Mouse (Mus musculus): ENCODE results near the gene Trim45.
A peak's percentile ranks its signal among the peaks of the same experiment; 100 is the strongest.

The Trim45 gene

DNA sequence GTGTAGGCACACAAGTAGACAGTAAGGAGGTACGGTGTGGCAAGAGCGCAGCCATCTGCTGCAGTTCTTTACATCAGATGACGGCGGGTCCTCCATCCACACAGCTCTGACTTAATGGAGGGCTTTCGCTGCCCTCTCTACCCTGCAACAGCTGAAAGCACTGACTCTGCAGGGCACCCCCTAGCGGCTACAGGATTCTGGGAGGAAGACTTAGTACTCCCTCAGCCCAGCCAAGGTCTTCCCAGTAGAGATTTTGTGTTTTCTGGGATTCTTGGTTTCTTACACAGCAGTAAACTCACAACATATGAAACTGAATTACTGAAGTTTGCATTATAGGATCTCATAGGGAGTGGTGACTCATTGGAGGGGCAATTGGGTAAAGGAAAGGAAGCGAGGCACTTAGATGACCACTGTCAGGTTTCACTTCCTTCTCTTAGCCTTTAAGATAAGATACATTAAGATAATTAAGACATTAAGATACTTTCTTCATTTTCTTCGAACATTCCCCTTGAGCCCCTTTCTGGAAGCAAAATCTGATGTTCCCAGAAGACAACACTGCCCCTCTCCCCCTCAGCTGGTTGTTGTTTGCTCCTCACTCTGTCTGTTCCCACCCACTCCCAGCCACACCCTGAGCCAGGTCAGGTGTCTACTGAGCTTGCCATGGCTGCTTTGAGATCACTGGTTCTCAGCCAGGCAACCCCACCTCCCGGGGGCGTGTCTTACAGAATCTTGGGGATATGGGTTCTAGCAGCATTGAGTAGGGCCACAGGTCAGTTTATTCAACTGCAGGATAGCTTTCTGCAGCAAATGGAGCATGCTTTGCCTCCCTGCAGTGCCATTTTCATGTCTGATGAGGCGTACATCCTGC is 10.3 kb downstream of the Trim45 start:
- peak; percentile 76 for DNase-seq

DNA sequence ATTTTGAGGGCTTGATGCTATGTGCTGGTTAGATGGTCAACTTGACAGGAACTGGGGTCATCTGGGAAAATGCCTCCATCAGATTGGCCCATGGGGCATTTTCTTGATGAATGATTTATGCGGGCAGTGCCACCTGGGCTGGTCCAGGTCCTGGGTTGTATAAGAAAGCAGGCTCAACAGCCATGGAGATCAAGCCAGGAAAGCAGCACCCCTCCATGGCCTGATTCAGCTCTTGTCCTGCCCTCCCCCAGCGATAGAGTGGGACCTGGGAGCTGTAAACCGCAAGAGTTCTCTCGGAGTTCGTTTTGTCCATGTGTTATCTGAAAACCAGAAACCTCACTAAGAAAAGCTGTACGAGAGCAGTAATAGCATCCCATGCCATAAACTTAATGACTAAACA is 13.5 kb downstream of the Trim45 start:
- DNase-seq = no peak

DNA sequence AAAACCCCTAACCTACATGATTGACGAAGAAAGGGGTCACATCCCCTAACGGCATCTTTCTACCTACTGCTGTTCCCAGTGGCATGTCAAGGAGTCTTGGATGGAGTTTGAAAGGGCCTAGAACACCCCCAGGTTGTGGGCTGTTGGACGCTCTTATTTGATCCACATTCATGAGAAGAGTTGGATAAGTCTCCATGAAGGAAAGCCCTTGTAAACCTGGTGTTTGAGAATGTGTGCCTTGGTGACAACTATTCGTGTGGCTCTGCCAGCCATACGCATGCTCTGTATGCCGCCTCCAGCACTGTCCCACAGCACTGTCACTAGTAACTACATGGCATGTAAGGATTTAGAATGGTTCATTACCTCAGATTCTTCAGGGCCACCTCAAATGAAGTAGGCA is 14.2 kb downstream of the Trim45 start:
- DNase-seq = no peak

DNA sequence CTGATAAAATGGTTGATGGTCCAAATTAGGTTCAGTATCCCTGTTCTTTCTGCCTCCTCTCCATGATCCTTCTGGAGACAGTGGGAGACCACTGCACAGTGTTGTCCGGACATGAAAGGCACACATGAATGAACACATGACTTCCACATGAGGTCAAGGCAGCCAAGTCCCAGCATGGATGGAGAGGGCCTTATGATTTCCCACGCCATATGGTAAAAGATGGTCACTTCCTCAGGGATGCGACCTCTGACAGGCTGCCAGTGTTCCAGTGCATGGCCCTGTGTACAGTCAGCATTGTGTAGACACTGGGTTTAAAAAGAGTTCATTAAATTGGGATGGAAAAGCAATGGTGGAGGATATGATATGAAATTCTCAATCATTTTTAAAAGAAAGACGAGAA is 16.2 kb downstream of the Trim45 start:
- no peak for DNase-seq

DNA sequence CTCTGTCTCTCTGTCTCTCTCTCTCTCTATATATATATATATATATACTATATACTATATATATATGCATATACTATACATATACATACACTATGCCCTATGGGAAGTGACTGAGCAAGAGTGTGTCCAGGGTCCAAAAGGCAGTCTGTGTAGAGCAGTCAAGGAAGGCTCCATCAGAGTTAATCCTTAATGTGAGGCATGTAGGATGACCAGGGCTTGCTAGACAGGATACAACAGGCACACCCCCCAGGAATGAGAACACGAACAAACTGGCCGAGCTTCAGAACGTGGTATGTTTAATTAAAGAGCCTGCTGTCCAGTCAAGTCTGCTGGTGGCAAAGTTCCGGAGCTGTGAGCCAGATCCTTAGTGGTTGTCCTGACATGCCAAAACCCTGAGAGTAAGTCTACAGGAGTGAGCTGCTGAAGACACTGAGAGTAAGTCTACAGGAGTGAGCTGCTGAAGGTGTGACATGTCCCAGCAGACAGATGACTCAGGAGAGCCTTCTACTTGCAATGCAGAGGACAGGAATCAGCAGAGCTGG is 18.6 kb downstream of the Trim45 start:
- no peak for DNase-seq

DNA sequence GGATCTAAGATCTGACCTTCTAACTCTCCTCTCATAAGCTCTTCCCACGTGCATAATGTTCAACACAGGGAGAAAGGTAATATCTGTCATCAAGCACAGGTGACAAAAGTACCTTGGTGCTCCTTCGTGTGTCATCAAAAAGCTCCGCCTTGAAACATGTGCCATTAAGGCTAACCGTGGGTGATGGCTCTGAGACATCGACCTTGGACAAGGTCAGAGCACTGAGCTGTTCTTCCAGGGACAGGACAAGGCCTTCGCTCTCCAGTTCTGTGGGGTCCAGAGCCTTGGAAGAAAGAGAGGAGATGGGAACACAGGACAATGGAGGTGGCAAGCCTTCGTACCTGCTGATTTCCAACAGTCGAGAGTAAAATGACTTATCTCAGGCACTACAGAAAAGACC is 25.3 kb downstream of the Trim45 start:
- DNase-seq = no peak

DNA sequence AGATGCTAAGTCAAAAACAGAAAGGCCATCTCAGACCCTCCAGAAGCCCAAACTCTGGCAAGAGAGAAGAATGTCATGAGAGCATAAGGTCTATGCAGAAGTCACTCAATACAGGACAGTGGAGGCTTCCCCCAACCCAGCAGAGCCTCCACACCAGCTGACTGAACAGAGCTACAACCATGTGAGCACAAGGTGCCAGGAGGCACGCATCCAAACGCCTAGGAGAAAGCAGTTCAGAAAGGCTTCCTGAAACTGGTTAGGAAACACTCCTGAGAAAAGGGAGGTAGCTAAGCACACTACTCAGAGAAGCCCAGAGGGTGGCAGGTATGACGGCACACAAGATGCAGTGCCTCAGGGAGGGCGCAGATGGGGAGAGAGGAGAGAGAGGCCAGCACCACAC is 29.5 kb downstream of the Trim45 start:
- no peak for DNase-seq

DNA sequence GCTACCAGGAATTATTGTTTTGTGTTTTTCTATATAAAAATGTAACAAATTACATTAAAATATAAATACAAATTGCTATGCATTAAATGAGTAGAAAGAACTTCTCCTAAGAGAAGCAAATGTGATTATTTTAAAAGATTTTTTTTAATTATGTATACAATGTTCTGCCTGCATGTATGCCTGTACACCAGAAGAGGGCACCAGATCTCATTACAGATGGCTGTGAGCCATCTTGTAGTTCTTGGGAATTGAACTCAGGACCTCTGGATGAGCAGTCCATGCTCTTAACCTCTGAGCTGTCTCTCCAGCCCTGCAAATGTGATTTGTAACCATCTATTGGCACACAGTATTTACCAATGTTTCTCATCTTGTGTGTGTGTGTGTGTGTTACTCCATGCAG is 32.6 kb downstream of the Trim45 start:
- no peak for DNase-seq

DNA sequence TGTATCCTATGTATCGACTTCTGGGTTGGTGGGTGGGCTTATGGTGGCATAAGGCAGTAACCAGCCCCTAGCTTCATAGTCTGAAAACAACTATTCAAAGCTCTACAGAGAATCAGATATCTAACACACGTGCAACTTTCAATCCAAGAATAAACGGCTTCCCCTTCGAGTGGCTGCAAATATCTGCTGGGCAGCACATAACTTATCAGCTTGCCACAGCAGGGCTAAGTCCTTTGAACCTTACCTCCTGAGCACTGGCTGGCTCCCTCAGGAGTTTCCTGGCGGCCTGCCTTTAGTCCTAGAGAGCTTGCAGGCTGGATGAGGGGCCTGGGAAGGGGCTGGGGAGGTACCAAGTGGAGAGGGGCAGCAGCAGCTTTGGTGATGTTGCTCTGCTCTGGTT is 39.0 kb downstream of the Trim45 start:
- no peak for DNase-seq

DNA sequence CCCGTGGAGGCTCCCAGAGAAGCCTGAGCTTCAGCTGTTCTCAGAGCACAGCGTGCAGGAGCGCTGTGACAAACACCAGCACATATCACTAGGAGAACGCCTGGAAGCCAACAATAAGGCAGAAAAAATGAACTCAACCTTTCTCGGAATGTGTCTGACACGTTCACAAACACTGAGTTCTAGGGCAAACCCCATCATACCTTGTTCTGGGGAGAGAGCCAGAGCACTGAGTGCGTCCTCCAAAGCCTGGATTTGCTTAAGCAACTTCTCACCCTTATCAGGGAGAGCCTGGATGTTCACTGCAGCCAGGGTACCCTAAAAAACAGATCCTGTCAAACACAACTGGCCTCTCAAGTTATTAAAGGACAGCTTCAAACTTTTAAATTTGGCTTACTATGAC is 39.5 kb downstream of the Trim45 start:
- DNase-seq = no peak

DNA sequence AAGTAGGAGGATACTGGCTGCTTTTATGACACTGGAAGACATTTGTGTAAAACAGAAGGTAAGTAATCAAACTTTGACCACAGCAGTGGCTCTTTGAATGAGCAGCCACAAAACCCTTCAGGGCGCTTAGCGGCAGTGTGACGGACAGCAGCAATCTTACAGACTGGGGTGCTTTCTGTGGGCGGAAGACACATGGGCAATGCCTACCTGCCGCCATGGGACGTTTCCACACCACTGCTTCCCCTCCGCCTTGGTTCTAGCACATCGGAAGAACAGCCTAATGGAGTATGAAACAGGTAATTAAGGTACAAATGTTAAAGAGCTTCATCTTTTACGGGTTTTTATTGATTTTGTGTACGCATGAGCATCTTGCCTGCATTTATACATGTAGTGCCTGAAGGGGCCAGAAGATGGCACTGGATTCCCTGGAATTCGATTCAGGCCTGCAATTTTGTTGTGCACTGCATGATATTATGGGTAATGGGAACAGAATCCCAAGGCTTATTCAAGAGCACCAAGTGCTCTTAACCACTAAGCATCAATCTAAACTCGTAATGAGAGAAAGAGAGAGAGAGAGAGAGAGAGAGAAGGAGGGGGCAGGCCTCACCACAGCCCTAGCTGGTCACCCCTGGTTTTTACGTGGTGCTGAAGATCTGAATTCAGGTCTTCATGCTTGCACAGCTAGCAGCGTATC is 42.0 kb downstream of the Trim45 start:
- peak; percentile 66 for DNase-seq

DNA sequence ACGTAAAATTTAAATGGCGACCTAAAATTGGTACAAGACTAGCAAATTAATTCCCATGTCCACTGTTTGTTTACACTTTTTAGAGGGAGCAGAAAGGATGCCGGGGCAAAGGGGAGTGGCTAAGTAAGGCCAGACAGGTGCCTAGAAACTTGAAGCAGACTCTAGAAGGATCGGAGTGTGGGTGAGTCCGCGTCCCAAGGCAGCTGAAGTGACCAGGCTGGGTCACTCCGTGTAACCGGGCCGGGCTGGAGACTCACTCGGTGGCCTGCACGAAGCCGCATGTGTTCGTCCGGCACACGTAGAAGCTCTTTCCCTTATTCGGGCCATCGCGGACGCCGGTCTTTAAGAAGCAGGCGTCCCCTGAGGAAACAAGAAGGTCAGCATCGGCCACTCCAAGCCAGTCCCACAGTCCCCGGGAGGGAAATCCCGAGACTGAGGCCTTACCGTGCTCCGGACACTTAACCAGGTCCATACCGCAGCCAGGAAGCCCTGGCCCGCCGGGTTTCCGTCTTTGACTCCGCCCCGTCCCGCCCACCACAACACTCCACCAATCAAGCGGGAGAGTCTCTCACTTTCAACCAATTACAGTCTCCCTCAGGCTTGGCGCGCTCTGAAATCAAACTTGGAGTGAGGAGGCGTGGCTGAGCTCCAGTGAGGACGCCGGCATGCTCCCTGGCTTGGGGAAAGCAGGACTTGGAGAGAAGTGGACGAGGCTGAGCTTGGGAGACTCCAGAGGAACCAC is 47.3 kb downstream of the Trim45 start, which contains the start of gene Ttf2:
Ttf2 (minus strand) TSS at position 488 of the 742 bp plus-strand sequence.
- DNase-seq = peak; percentile 95

DNA sequence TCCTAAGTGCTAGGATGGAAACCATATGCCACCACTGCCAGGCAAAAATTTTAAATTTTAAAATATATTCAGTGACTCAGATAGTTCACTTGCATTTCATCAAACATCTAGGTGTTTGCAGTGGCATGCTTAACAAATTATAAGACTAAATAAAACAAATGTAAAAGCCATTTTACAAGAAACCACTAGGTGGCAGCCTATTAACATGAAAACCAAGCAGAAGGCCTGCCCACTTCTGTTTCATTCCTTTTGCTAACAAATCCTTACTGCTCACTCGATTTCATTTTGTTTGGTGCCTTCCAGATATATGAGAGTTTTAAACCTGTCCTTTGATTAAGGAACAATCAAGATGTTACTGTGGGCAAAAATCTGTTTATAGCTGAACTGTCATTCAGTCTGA is 51.9 kb downstream of the Trim45 start:
- DNase-seq = no peak

DNA sequence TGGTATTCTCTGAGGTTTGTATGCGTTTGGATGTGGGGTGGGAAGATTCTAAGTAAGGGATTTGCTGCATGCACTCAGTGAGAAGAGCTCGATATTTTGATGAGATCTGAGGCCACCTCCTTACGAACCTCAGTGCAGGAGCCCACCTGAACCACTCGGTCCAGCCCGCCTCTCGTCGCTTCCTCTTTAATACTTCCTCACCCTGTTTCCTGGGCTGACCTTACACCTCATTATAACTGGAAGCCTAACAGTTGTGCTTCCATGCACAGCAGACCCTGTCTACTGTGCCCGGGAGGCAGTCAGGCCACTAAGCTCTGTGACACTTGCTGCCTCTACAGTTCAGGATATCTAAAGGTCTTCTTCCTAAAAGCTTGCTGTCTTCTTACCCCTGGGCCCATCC is 57.3 kb downstream of the Trim45 start:
- DNase-seq = no peak

All from thymus, postnatal 4 days (tissue).